Mouse (Mus musculus) c-Kit-negative CD71-positive TER-119-positive erythroid progenitor cells, embryonic 14.5 days (primary cell): ENCODE measurements at regions not wholly inside any gene's neighbourhood (a gene's known extent, or its start where the extent isn't known, plus 50 kb on each side); places are given as distances from the start of the nearest gene placed in this dataset.
"Not testable (repeated sequence)": the region's sequence is repeated elsewhere in the genome, so short reads cannot be mapped to it uniquely, and the experiment has no call there.

Experiments
- DNase-seq: peaks from one replicate; pipeline ENCODE4 v3.0.0-alpha.2; 2013; ENCODE audit warnings: low read depth, low spot score

DNA sequence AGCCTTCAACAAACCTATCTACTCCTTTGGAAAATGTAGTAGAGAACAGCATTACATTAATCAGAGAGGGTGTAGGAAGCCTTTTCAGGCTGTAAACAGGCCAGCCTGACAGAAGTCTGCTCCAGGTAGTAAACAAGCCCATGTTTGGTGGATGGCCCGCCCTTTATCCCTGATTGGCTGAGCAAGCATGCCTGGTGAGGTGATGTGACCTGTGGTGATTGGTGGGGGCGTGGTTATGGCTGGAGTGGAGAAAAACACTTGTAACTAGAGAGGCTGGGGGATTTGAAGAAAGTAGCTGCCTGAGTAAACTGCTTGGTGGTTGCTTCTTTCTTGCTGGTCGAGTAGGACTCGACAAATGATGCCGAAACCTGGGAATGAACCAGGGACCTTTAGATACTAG lies 621.3 kb upstream of the Dsel start:
- DNase-seq, result not testable (repeated sequence)

DNA sequence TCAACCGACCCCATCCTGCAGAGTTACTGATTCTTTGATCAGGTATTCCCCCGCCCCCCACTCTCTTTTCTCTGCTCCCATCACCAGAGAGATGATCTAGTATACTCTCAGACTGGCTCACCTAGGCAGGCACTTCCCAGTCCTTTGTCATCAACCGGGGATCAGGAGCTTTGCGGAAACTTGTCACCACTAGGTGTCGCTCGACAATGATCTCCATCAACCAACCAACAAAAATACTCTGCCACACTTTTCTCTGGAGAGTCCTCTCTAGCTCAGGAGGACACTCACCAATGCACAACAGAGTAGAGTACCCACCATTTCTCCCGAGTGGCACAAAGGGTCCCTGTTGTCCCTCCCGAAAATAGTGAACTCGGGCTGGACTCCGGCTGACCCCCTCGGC lies 591.3 kb upstream of the Dsel start:
- peak; percentile 5 for DNase-seq

DNA sequence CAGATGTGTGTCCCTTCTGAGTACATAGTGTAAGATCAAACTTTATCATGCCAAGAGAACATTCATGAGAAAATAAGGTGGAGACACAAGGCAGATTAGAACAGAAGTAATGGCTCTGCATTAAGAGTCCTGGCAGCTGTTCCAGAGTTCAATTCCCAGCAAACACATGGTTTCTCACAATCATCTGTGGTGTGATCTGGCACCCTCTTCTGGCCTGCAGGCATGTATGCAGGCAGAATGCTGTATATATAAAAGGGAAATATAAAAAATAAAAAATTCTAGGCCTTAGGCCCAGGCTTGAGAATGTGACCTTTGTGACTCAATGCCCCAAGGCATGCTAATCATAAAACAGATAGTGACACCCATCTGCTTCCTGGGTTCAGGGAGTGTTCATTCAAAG lies 587.7 kb upstream of the Dsel start:
- no peak for DNase-seq

DNA sequence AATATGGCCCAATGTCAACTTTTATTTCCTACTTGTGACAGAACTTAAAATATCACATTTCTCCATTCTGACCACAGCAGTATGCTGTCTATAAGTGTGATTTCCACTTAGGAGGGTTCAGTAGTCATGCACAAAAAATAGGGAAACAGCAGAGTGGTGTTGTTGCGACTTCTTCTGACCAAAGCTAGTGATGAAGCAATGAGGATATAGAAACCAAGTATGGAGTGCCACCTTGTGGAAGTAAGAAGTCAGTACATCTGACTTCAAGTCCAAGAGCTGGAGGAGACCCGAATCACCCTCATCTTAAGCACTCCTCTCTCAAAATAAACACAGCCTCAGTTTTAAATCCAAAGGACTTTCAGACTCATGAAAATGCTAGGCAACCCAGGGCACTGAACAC lies 586.9 kb upstream of the Dsel start:
- DNase-seq, result no peak

DNA sequence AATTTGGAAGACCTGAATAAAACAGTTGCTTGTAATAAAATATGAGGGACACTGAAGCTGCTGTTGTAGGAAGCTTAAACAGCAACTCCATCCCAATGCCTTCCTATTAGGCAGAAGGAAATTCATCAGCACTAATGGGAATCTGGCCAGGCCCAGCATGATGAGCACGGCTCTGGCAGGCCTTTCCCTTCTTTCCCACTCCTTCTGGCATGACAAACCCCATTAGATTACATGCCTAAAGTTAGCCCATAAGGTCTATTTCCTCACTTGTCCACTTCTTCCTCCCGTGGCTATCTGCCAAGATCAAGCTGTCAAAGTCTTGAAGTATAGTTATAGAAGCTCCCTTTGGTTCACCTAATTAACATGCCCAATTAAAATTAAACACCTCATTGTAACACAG lies 574.4 kb upstream of the Dsel start:
- DNase-seq, result no peak

DNA sequence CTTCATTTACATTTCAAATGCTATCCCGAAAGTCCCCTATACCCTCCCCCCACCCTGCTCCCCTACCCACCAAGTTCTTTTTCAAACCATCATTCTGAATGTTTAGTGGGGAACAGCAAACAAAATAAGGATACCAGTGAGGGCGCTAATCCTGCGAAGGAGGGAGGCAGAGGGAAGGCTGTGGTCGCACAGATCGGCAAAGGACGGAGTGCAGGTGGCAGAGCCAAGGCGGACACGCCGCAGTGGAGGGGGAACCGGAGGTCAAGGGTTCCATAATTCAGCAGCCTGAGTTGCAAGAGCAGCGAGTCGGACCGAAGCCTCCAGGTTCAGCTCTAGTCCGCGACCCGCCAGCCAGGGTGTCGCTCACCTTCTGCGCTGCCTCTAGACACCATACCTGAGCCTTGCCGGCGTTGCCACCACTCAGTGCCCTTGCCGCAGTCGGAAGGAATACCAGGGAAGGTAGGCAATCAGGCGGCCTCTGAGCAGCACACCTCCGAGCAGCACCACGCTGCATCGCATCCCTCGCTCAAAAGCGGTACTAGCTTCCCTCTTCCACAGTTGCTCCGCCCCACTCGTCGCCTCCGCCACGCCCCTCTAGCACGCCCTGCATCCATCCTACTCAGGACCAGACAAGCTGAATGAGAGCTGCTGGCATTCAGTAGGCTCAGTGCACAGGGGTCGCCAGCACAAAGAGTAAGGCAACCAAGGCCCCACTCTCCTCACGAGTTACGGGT lies 551.8 kb upstream of the Dsel start:
- no peak for DNase-seq

DNA sequence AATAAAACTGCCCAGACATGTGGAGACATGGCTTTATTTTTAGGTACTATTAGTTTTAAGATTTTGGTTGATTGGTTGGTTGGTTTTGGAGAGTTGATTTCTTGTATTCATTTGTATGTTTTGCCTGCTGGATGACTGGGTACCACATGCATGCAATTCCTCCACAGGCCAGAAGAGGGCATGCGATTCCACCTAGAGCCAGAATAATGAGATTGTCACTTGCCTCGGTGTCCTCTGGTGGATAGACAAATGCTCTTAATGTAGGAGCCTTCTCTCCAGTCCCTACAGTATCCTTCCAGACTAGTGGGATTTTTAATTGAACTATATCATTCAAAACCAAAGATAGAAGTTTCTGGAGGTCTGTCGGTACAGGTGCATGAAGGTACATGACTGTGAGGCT lies 524.1 kb upstream of the Dsel start:
- no peak for DNase-seq

DNA sequence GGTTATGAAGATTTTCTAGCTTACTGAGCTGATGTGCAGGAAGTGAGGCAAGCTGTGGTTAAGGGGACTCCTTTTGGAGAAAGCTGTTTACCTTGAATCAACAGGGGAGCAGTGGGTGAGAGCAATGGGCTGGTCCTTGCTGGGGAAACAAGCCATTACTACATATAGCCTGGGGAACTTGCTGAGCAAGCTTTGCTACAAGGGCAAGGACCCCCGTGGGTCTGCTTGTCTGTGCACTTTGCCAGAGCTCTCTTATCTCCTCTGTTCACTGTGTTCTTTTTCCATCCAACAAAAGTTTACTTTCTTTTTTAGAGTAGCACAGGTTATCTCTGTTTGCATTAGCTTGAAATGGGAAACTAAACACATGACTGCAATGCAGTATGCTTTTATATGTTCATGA lies 519.3 kb upstream of the Dsel start:
- DNase-seq, result no peak

DNA sequence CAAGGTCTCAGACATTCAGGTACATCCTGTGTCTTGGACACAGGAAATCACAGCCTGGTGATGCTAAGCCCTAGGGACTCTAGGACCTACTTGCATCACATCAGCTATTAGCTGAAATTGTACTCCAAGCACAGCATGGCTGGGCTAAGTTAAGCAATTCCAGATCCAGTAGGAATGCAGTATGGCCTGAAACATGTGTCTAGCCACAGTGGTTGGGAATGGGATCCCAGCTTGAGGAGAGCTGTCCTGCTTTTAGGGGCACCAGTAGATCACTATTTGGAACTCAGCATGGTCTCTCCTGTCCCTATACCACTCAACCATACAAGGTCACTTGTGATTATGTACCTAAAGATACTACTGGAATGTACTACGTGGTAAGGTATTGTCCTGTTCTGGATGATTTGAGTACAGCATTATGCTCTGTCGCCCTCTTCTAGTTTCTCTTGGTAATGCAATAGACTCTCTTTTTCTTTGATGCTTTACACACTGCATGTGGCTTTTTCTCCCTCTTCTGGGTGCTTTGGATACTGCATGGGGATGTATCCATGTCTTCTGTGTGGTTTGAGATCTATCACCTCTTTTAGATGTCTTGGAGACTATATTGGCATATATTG lies 515.0 kb upstream of the Dsel start:
- DNase-seq, result no peak

DNA sequence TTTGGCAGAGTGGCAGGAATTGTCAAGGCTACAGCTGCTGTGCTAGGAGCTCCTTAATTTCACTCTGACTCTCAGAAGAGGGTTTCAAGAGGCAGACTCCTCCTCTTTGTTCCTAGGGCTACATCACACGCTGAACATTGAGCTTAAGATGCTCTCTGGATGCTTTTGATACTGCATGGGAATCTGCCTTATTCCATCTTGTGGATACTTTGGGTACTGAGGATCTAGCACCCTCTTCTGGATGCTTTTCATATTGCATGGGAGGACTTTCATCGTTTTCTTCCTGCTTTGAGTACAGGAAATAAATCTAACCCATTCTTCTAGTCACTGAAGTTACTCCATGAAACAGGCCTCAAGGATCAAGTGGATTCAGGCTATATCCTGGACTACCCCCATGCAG lies 513.9 kb upstream of the Dsel start:
- no peak for DNase-seq

DNA sequence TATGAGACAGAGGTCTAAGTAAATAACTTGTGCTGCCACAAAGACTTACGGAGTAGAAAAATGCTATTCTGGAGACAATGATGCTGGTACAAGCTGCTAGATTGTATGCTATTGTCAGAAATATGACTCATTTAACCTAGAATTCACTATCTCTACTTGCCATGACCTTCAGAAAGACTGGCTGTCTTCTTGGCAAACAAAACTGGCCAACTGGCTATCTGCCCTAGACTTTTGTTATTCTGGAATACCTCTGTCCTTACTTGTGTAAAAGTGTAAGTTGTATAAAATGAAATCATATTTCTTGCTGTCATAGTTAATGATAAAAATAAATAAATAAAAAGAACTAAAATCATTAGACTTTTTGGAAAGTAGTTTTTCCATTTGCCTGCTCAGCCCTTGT lies 491.1 kb upstream of the Dsel start:
- DNase-seq, result no peak
